Mouse (Mus musculus): ENCODE measurements around the gene Nisch. TPM values are rescaled to one million over a fixed set of nuclear protein-coding genes. Genes with fewer than 3 reads are reported as not detected.

The Nisch gene
- polyA plus RNA-seq, 1 experiment from 2014 or later: 217 TPM

DNA sequence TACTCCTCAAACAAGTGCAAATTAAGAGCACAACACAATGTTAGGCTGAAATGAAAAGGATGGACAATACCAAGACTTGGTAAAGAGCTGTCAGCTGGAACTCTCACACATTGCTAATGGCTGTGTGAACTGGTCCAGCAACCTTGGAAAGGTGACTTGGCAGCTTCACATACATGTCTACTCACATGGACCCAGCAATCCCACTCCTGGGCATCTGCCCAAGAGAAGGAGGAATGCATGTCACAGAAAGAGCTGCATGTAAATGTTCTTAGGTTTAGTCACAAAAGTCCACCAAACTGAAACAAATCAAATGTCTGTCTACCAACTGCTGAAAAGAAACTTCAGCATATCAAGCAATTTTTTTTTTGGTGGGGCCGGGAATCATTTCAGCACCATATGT is 29.2 kb upstream of the Nisch start:
- H3K27ac ChIP-seq (ENCODE audit: low read length): no peak overlapping the region
- H3K4me2 ChIP-seq (ENCODE audit: low read depth, low read length): no peak overlapping the region
- H3K4me1 ChIP-seq (ENCODE audit: control insufficient read depth, insufficient read depth, low read length): no peaks in the 10 kb centered on the region
- no peaks in the 10 kb centered on the region for H3K36me3 ChIP-seq (ENCODE audit: control insufficient read depth, insufficient read depth, low read length)
- no peaks in the 10 kb centered on the region for H3K9me3 ChIP-seq (ENCODE audit: control insufficient read depth, low read length)
- H3K4me3 ChIP-seq (ENCODE audit: low read length): no peak overlapping the region
- H3K27me3 ChIP-seq (replicated peaks; ENCODE audit: control insufficient read depth, insufficient read depth, low read length): no peaks in the 10 kb centered on the region
- ATAC-seq: no peak
- 77% methylated on average over 1 of the region's 1 CpGs for WGBS
- no peak overlapping the region for H3K9ac ChIP-seq (ENCODE audit: low read depth, low read length)

DNA sequence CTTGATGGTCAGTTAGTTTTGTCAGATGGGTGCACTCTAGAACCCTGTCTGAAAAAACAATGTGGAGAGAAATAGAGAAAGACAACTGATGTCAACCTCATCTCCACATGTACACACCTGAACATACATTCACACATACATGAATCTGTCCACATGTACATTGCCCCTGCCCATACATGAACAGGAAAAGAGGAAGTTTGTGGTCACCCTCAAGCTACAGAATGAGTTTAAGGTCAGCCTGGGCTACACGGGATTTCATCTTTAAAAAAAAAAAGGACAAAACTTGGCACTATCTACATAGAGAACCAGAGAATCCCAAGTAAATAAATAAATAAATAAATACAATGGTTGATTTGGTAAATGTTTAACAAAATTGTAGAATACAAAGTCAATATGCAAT is 28.0 kb upstream of the Nisch start:
- Histone ChIP-seq H3K4me3 (ENCODE audit: low read length) (no peak overlapping the region), H3K27ac (ENCODE audit: low read length) (no peak overlapping the region), H3K4me1 (ENCODE audit: control insufficient read depth, insufficient read depth, low read length) (no peaks in the 10 kb centered on the region), H3K36me3 (ENCODE audit: control insufficient read depth, insufficient read depth, low read length) (no peaks in the 10 kb centered on the region), H3K9ac (ENCODE audit: low read depth, low read length) (no peak overlapping the region), H3K27me3 (replicated peaks; ENCODE audit: control insufficient read depth, insufficient read depth, low read length) (no peaks in the 10 kb centered on the region), H3K4me2 (ENCODE audit: low read depth, low read length) (no peak overlapping the region), H3K9me3 (ENCODE audit: control insufficient read depth, low read length) (no peaks in the 10 kb centered on the region)
- no peak for ATAC-seq
- 78% methylated on average over 1 of the region's 1 CpGs for WGBS

DNA sequence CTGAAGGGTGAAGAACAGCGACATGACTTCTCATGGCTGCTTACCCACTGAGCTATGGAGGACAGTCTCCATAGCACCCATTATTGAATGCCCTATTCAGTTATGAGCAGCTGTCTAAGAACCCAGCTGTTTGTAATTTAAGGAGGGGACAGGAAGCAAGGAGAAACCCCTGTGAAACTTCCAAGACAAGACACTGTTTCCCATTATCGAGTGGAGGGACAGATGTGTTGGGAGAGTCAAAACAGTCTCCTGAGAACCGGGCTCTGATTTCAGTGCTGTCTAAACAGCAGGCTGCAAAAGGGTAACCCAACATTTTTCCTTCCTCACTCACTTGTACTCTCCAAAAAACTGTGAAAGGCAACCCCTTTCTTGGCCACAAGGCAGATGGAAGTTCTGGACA is 23.8 kb upstream of the Nisch start:
- Histone ChIP-seq H3K4me2 (ENCODE audit: low read depth, low read length) (no peak overlapping the region), H3K4me3 (ENCODE audit: low read length) (no peak overlapping the region), H3K9me3 (ENCODE audit: control insufficient read depth, low read length) (no peaks in the 10 kb centered on the region), H3K36me3 (ENCODE audit: control insufficient read depth, insufficient read depth, low read length) (peaks cover 4% of the 10 kb centered on the region; the same call in 1 of the 2 replicates), H3K9ac (ENCODE audit: low read depth, low read length) (no peak overlapping the region), H3K27ac (ENCODE audit: low read length) (no peak overlapping the region), H3K4me1 (ENCODE audit: control insufficient read depth, insufficient read depth, low read length) (no peaks in the 10 kb centered on the region), H3K27me3 (replicated peaks; ENCODE audit: control insufficient read depth, insufficient read depth, low read length) (no peaks in the 10 kb centered on the region)
- ATAC-seq: no peak
- 73% methylated on average over 3 of the region's 3 CpGs for WGBS

DNA sequence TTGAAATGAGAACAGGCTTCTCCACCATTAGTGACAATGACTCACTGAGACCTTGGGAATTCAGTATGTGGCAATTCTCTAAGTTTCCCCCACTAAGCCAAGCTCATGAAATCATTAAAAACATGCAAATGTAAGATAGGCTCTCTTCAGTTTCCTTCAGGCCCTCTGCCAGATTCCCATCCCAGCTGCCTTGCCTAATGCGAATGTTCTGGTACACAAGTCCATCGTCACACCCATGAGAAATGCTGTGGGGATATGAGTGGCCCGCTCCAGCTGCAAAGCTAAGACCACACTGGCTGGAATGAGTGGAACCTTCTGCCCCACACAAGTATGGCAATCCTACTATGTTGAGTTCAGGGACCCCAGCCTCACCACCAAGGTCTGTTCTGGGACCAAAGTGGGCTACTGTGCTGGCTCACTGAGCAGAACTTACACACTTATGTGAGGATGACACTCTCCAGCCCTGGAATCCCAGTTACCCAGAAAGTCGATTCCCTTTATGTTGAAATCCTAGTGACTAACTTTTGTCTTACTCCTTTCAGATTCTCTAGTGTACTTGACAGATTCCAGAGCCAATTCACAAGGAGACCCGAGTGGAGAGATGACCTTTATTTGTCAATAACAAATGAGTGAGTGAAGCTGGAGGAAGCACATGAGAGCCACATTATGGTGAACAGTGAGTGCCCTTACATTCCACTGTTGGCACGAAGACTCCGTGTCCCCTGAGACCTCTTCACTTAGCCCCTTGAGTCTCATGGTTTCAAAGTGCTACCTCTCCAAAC is 20.5 kb upstream of the Nisch start:
- H3K4me1 ChIP-seq (ENCODE audit: control insufficient read depth, insufficient read depth, low read length): 0 out of 2 replicates have a peak, but pooled peaks cover 6% of the 10 kb centered on the region
- no peak overlapping the region for H3K4me3 ChIP-seq (ENCODE audit: low read length)
- no peak overlapping the region for H3K4me2 ChIP-seq (ENCODE audit: low read depth, low read length)
- H3K27ac ChIP-seq (ENCODE audit: low read length): no peak overlapping the region
- ATAC-seq: no peak
- H3K9ac ChIP-seq (ENCODE audit: low read depth, low read length): no peak overlapping the region
- no peaks in the 10 kb centered on the region for H3K9me3 ChIP-seq (ENCODE audit: control insufficient read depth, low read length)
- no peaks in the 10 kb centered on the region for H3K27me3 ChIP-seq (replicated peaks; ENCODE audit: control insufficient read depth, insufficient read depth, low read length)
- WGBS: 74% methylated on average over 7 of the region's 7 CpGs
- H3K36me3 ChIP-seq (ENCODE audit: control insufficient read depth, insufficient read depth, low read length): peaks cover 4% of the 10 kb centered on the region; the same call in 1 of the 2 replicates

DNA sequence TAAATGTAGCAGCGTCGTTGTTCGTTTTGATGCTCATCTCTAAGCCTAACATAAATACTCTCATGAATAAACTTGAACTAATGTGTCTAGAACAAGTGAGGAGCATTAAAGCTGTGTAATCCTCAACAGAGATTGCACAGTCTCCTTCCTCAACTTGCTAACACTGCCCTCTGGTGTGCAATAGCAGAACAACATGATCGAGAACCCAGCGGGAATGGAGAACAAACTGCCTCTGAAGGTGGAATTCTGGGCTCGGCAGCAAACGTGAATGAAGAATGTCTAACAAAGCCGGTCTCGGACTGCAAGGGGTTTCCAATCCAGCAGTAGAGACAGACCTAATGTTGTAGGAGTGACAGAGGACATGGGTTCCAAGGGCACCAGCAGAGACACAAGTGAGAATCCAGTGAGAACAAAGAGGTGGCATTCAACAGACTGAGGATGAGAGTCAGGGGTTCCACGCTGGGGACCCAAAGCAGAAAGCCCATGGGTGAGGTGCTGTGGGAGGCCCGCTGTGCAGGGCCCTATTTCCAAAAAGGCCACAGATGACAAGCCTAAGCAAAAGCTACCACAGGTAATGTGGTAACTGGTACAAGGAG is 17.3 kb upstream of the Nisch start:
- Histone ChIP-seq H3K36me3 (ENCODE audit: control insufficient read depth, insufficient read depth, low read length) (no peaks in the 10 kb centered on the region), H3K4me3 (ENCODE audit: low read length) (no peak overlapping the region), H3K27me3 (replicated peaks; ENCODE audit: control insufficient read depth, insufficient read depth, low read length) (no peaks in the 10 kb centered on the region), H3K4me2 (ENCODE audit: low read depth, low read length) (no peak overlapping the region), H3K9ac (ENCODE audit: low read depth, low read length) (no peak overlapping the region), H3K9me3 (ENCODE audit: control insufficient read depth, low read length) (no peaks in the 10 kb centered on the region), H3K4me1 (ENCODE audit: control insufficient read depth, insufficient read depth, low read length) (0 out of 2 replicates have a peak, but pooled peaks cover 6% of the 10 kb centered on the region), H3K27ac (ENCODE audit: low read length) (no peak overlapping the region)
- WGBS: 16% methylated on average over 11 of the region's 11 CpGs
- ATAC-seq: peak; percentile 62

DNA sequence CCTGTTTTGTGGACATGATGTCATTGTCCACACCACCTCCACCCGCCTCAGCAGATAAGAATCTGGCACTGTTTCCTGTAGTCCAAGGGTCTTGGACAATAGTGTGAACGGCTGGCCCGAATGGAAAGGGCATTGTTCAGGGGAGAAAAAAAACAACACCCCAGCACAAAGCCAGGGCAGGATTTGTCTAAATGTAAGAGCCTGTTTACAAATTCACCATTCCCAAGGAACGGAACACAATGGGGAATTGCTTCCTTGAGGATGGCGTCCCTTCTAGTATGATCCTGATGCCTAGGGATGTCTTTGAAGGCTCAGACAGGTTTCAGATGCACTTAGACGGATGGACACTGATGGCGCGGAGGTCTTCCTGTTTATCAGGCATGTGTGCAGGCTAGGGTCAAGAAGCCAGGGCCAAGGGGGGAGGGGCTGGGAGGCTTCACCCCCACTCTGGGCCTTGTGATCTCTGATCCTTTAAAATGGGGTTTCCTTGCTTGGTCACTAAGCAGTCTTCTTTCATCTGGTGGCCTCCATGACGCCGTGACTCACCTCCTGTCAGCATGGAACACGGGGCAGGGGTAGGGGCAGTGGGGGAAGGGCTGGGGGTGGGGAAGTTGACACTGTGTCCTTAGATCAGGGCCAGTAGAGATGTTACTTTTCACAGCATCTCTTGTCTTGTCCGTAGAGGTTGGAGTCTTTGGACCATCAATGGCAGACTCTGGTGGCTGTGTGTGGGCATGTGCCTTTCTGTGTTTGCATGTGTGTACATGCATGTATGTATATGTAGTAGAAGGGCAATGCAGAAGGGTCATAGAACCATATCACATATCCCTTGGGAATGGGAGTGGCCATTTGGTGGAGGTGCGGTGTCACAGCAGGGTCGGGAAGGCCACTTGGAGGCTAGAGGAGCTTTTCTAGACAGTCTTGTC is 16.6 kb upstream of the Nisch start:
- Histone ChIP-seq H3K4me1 (ENCODE audit: control insufficient read depth, insufficient read depth, low read length) (0 out of 2 replicates have a peak, but pooled peaks cover 6% of the 10 kb centered on the region), H3K4me2 (ENCODE audit: low read depth, low read length) (no peak overlapping the region), H3K36me3 (ENCODE audit: control insufficient read depth, insufficient read depth, low read length) (no peaks in the 10 kb centered on the region), H3K4me3 (ENCODE audit: low read length) (no peak overlapping the region), H3K9me3 (ENCODE audit: control insufficient read depth, low read length) (no peaks in the 10 kb centered on the region), H3K27ac (ENCODE audit: low read length) (no peak overlapping the region), H3K9ac (ENCODE audit: low read depth, low read length) (no peak overlapping the region), H3K27me3 (replicated peaks; ENCODE audit: control insufficient read depth, insufficient read depth, low read length) (no peaks in the 10 kb centered on the region)
- ATAC-seq: peak; percentile 29; the same call in 1 of the 2 replicates
- WGBS: 76% methylated on average over 14 of the region's 14 CpGs

DNA sequence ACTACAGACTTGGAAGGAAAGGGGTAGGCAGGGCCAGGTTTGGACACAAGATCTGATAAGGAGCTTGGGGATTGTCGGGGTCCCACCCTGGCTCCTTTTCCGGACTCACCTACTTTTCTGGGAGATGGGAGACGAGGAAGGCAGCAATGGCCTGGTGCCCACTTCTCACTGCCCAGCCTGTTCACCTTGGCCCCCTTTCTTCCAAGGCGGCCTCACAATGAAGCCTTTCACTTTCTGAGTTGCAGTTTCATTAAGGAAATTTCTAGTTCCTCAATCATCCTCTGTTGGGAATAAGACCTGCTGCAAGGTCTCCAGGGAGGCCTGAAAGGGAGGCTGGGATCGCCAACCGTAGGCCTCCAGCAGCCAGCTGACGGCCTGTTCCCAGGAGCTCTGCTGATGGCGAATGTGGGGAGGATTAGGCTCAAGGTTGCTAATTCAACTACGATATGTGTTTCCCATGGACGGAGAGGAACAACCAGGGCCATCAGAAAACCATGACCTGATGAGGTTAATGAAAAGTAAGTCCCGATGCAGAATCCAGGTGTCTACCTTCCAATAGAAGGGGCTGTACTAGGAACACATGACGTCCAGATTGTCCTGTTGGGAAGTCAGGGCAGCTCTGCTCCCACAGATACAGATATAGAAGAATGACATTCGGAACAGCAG is 15.8 kb upstream of the Nisch start:
- Histone ChIP-seq H3K36me3 (ENCODE audit: control insufficient read depth, insufficient read depth, low read length) (no peaks in the 10 kb centered on the region), H3K9me3 (ENCODE audit: control insufficient read depth, low read length) (no peaks in the 10 kb centered on the region), H3K4me1 (ENCODE audit: control insufficient read depth, insufficient read depth, low read length) (0 out of 2 replicates have a peak, but pooled peaks cover 6% of the 10 kb centered on the region), H3K4me3 (ENCODE audit: low read length) (no peak overlapping the region), H3K9ac (ENCODE audit: low read depth, low read length) (no peak overlapping the region), H3K4me2 (ENCODE audit: low read depth, low read length) (no peak overlapping the region), H3K27me3 (replicated peaks; ENCODE audit: control insufficient read depth, insufficient read depth, low read length) (no peaks in the 10 kb centered on the region), H3K27ac (ENCODE audit: low read length) (0 out of 2 replicates have a peak overlapping the region, but pooled peaks have one; percentile 5)
- 80% methylated on average over 13 of the region's 13 CpGs for WGBS
- no peak for ATAC-seq

DNA sequence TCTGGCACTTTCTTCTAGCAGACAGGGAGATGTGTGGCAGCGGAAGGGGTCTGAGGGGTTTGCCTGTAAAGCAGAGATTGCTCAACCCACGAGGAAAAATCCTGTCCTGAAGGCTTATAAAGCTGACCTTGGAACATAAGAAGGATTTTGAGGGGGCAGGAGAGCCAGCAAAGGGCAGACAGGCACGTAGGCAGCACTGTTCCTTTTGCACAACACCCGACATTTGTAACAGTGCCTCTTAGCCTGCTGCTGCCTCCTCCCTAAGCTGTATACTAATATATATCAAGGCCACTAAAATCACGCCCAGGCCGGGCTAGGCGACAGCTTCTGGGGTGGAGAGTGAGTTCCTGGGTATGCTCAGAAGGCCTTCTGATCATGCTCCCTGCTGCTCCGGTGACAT is 13.7 kb upstream of the Nisch start:
- Histone ChIP-seq H3K9ac (ENCODE audit: low read depth, low read length) (no peak overlapping the region), H3K4me1 (ENCODE audit: control insufficient read depth, insufficient read depth, low read length) (peaks cover 6% of the 10 kb centered on the region; the same call in 1 of the 2 replicates)

More for the DNA sequence above, 13.7 kb upstream of the Nisch start:
- Histone ChIP-seq H3K36me3 (ENCODE audit: control insufficient read depth, insufficient read depth, low read length) (no peaks in the 10 kb centered on the region), H3K27ac (ENCODE audit: low read length) (no peak overlapping the region), H3K4me3 (ENCODE audit: low read length) (no peak overlapping the region), H3K27me3 (replicated peaks; ENCODE audit: control insufficient read depth, insufficient read depth, low read length) (no peaks in the 10 kb centered on the region), H3K9me3 (ENCODE audit: control insufficient read depth, low read length) (no peaks in the 10 kb centered on the region), H3K4me2 (ENCODE audit: low read depth, low read length) (no peak overlapping the region)
- no peak for ATAC-seq
- WGBS: 64% methylated on average over 8 of the region's 8 CpGs

All from intestine, embryonic 16.5 days (tissue).